Mouse (Mus musculus) heart, postnatal 0 days (tissue): ENCODE data around the gene Timm23. TPM values are rescaled to one million over a fixed set of nuclear protein-coding genes. Genes with fewer than 3 reads are reported as not detected.

Source experiments
- ATAC-seq: fragments of 200-750 bp; cut with Nextera tagmentation; 2 replicates; pipeline ENCODE4 v1.8.0; 2017; ENCODE audit warnings: low read depth, moderate number of reproducible peaks, moderate library complexity; ENCODE audit not compliant: insufficient read depth
- DNase-seq: peaks from one replicate; pipeline ENCODE4 v3.0.0-alpha.2; 2016; ENCODE audit warnings: low spot score
- H3K27ac ChIP-seq: fragments of 300-500 bp; sonication (generic); 2 replicates; pipeline ENCODE4 v1.5.1; 2014; ENCODE audit warnings: low read depth, mild to moderate bottlenecking
- H3K27me3 ChIP-seq: fragments of 300-500 bp; sonication (generic); 2 replicates; pipeline ENCODE4 v1.6.1; 2014; ENCODE audit warnings: low read length, mixed read lengths; ENCODE audit not compliant: control insufficient read depth, insufficient read depth
- H3K36me3 ChIP-seq: fragments of 300-500 bp; sonication (generic); replicated peaks from 2 replicates; pipeline ENCODE4 v1.6.1; 2014; ENCODE audit warnings: low read length, mixed read lengths; ENCODE audit not compliant: control insufficient read depth, insufficient read depth
- H3K4me1 ChIP-seq: fragments of 300-500 bp; sonication (generic); 2 replicates; pipeline ENCODE4 v1.6.1; 2014; ENCODE audit warnings: antibody characterized with exemption; ENCODE audit not compliant: control insufficient read depth, insufficient read depth
- H3K4me2 ChIP-seq: fragments of 300-500 bp; sonication (generic); 2 replicates; pipeline ENCODE4 v1.6.1; 2014; ENCODE audit warnings: low read depth, mild to moderate bottlenecking, low read length, moderate library complexity
- H3K4me3 ChIP-seq: fragments of 300-500 bp; sonication (generic); 2 replicates; pipeline ENCODE4 v1.5.1; 2014; ENCODE audit warnings: low read depth, low read length
- H3K9ac ChIP-seq: fragments of 300-500 bp; sonication (generic); replicated peaks from 2 replicates; pipeline ENCODE4 v1.6.1; 2014; ENCODE audit warnings: low read depth, low read length, mixed read lengths
- H3K9me3 ChIP-seq: fragments of 300-500 bp; sonication (generic); replicated peaks from 2 replicates; pipeline ENCODE4 v1.6.1; 2016; ENCODE audit warnings: low read length; ENCODE audit not compliant: control insufficient read depth
- CTCF ChIP-seq: IDR thresholded peaks from 2 replicates; pipeline ENCODE4 v1.5.1; 2016; ENCODE audit warnings: antibody characterized with exemption, control low read depth, low read depth
- EP300 ChIP-seq: IDR thresholded peaks from 2 replicates; pipeline ENCODE4 v1.6.1; 2016; ENCODE audit warnings: antibody characterized with exemption, low read depth
- WGBS: fragments of 180-500 bp; shearing (Covaris S2); extraction: QIAGEN DNeasy Blood & Tissue Kit; methylation state at CpG from one replicate; pipeline ENCODE4 v1.1.7; 2014; 5-methylcytosine and 5-hydroxymethylcytosine counted together
- polyA plus RNA-seq: library from polyadenylated mRNA; unstranded; fragments of >200 nt; fragmentation: Nextera tagmentation; extraction: Ambion mirVana; gene quantifications from 2 replicates; pipeline ENCODE4 v1.2.1, GENCODE M21; 2015
- total RNA-seq: library from RNA; depleted of rRNA; stranded (reverse); fragments of >200 nt; gene quantifications from 2 replicates; pipeline ENCODE4 v1.2.3, GENCODE M21; 2014; ENCODE audit warnings: low replicate concordance; rRNA removed

The Timm23 gene
- total RNA-seq (273 and 367 TPM in 2 replicates), polyA plus RNA-seq (440 and 486 TPM in 2 replicates)

DNA sequence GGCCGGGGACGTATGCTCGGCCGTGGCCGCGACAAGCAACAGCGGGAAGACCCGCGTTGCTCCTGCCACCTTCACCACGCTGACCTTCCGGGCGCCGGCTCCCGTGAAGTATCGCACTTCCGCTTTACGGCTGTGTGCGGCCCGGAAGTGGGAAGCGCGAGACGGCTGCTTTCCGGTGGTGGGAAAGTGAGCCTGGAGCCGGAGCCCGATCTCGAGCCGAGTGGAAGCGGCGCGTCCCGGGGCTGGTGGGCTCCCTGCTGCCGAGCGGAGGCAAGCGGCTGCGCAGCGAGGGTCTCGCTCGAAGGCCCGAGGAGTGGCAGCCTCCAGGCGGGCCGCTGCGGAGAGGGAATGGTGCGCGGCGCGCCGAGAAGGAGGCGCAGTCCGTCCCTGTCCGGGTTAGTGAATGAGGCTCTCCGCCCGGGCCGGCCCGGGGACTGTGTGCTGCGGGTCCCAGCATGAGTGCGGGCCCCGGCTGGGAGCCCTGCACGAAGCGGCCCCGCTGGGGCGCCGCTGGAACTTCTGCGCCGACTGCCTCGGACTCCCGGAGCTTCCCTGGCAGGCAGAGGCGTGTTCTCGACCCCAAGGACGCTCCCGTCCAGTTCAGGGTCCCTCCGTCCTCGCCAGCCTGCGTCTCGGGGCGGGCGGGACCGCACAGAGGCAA, at the start of gene Timm23, which contains the start of gene Parg:
Timm23 (minus strand) TSS at position 108 of the 661 bp plus-strand sequence.
Parg (plus strand) TSS at position 159 of the 661 bp plus-strand sequence.
- Histone ChIP-seq H3K9ac (peak within 1 kb of the TSS; percentile 98), H3K27ac (peak within 1 kb of the TSS; percentile 89), H3K4me1 (peaks cover 21% of the 10 kb centered on the region), H3K9me3 (no peaks in the 10 kb centered on the region), H3K4me3 (peak within 1 kb of the TSS; percentile 100), H3K27me3 (no peaks in the 10 kb centered on the region), H3K36me3 (peaks cover 19% of the 10 kb centered on the region), H3K4me2 (peak within 1 kb of the TSS; percentile 95)
- peak; percentile 85 for DNase-seq
- no peak for TF ChIP-seq EP300
- WGBS, result under 1% methylated on average over 67 of the region's 77 CpGs
- peak; percentile 95 for ATAC-seq

DNA sequence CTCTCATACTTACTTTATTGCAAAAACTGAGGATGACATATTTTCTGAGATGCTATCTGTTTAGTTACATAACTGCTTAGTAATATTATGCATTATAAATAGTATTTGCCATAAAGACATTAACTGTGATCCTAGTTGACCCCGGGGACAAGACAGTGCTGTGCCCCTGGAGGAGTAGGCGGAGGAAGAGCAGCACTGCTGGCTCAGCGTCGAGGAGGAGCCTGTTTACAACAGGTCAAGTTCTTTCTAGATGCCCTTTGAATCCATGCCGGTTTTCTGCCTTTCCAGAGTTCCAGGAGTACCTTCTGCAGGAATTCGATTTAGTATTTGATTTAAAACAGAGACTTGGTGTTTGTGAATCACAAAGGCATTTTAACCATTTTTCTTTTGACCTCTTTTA, 47.9 kb upstream of the Timm23 start:
- no peak overlapping the region for H3K9ac ChIP-seq
- 87% methylated on average over 6 of the region's 6 CpGs for WGBS
- no peaks in the 10 kb centered on the region for H3K9me3 ChIP-seq
- H3K36me3 ChIP-seq, result peaks cover 34% of the 10 kb centered on the region
- TF ChIP-seq EP300 (no peak), CTCF (no peak)
- no peak overlapping the region for H3K27ac ChIP-seq
- DNase-seq (no peak), ATAC-seq (no peak)
- no peak overlapping the region for H3K4me2 ChIP-seq
- H3K4me3 ChIP-seq, result no peak overlapping the region
- no peaks in the 10 kb centered on the region for H3K4me1 ChIP-seq
- no peaks in the 10 kb centered on the region for H3K27me3 ChIP-seq

GRCm38 (mm10) chr14:32246019-32246418, 44.3 kb upstream of the Timm23 start:
- Histone ChIP-seq H3K4me2 (no peak overlapping the region), H3K27ac (no peak overlapping the region), H3K4me3 (no peak overlapping the region), H3K36me3 (peaks cover 40% of the 10 kb centered on the region), H3K27me3 (no peaks in the 10 kb centered on the region), H3K4me1 (no peaks in the 10 kb centered on the region), H3K9me3 (no peaks in the 10 kb centered on the region), H3K9ac (no peak overlapping the region)
- ATAC-seq (no peak), DNase-seq (no peak)
- no peak for TF ChIP-seq EP300
- TF ChIP-seq CTCF, result no peak
- WGBS, result 64% methylated on average over 2 of the region's 2 CpGs

DNA sequence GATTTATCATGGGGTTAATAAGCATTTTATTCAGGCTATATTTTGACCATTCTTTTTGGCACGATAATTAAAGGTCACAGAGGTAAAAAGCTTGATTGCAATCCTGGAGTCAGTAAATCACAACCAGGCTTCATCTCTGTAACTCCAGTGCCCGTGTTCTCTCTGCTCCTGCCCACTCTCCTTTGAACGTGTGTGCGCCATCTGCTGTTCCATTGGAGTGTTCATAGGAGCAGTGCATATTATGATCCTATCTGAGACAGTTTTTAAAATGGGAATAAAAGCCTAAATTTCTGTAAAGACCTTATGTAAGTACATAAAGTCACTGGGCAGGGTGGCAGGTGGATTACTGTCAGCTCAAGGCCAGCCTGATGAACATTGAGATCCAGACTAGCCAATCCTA, 40.7 kb upstream of the Timm23 start:
- no peak overlapping the region for H3K27ac ChIP-seq
- WGBS, result 69% methylated on average over 4 of the region's 4 CpGs
- no peak overlapping the region for H3K4me2 ChIP-seq
- H3K9me3 ChIP-seq, result no peaks in the 10 kb centered on the region
- no peaks in the 10 kb centered on the region for H3K27me3 ChIP-seq
- ATAC-seq (no peak), DNase-seq (no peak)
- no peak overlapping the region for H3K4me3 ChIP-seq
- no peak overlapping the region for H3K9ac ChIP-seq
- TF ChIP-seq CTCF, result no peak
- TF ChIP-seq EP300, result no peak
- no peaks in the 10 kb centered on the region for H3K4me1 ChIP-seq
- peaks cover 43% of the 10 kb centered on the region for H3K36me3 ChIP-seq

GRCm38 (mm10) chr14:32228996-32229395, 27.3 kb upstream of the Timm23 start:
- ATAC-seq (no peak), DNase-seq (peak; percentile 13)
- no peak overlapping the region for H3K4me2 ChIP-seq
- WGBS, result 2% methylated on average over 2 of the region's 2 CpGs
- H3K9ac ChIP-seq, result no peak overlapping the region
- H3K27ac ChIP-seq, result no peak overlapping the region
- TF ChIP-seq EP300 (no peak), CTCF (peak; percentile 58)
- H3K9me3 ChIP-seq, result no peaks in the 10 kb centered on the region
- H3K4me1 ChIP-seq, result no peaks in the 10 kb centered on the region
- no peaks in the 10 kb centered on the region for H3K27me3 ChIP-seq
- H3K36me3 ChIP-seq, result peaks cover 16% of the 10 kb centered on the region; the same call in 1 of the 2 replicates
- no peak overlapping the region for H3K4me3 ChIP-seq

- no peak overlapping the region for H3K4me2 ChIP-seq
- ATAC-seq (no peak), DNase-seq (no peak)
- TF ChIP-seq EP300 (no peak), CTCF (no peak)
- peaks cover 16% of the 10 kb centered on the region; the same call in 1 of the 2 replicates for H3K36me3 ChIP-seq
- no peaks in the 10 kb centered on the region for H3K27me3 ChIP-seq
- H3K9ac ChIP-seq, result no peak overlapping the region
- H3K4me3 ChIP-seq, result no peak overlapping the region
- no peaks in the 10 kb centered on the region for H3K4me1 ChIP-seq
- H3K27ac ChIP-seq, result no peak overlapping the region
- no peaks in the 10 kb centered on the region for H3K9me3 ChIP-seq
These were observed 24.9 kb upstream of the Timm23 start for GRCm38 (mm10) chr14:32226601-32227000.
